Mouse (Mus musculus) retina, postnatal 7 days (tissue): ENCODE data around the gene Abcc3.

ENCODE experiments used
- DNase-seq: peaks from one replicate; pipeline ENCODE4 v3.0.0-alpha.2; 2012; ENCODE audit warnings: low read depth, low spot score

The Abcc3 gene

DNA sequence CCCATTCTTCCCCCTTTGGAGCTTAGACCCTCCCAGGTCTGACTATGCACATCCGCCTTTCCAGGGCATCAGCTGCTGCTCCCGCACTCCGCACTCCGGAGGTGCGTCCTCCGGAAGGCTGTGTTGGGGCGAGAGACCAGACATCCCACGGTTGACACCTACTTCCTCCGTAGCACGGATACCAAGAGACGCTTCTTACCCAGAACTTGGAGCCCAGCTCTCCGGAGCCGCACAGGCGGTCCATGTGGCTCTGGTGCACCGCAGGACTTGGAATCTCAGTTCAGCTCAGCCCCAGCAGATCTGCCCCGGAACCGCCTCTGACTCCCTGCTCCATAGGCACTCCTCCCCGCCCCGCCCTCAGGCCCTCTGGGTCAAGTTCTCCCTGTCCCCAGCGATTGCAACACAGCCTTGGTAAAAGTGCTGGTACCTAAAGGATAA is at the start of gene Abcc3:
Abcc3 (minus strand) TSS at position 326 of the 438 bp plus-strand sequence.
- DNase-seq, result no peak

DNA sequence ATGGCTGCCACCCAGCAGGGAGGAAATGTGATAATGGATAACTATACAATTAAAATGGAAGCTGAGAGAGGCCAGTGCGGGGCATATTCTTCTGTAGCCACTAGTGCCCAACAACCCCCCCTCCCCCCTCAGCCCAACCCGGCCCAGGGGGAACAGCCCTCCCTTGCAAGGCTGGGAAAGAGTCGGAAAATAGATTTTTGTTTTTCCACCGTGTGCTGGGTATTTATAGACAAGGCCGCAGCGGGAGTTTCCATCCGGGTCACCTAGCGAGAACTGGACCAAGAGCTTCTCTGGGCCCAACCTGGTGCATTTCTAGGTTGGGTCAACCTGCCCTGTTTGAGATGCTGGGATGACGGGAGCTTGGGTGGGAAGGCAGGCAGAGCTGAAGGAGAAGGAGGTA is 49.0 kb upstream of the Abcc3 start:
- DNase-seq, result no peak

DNA sequence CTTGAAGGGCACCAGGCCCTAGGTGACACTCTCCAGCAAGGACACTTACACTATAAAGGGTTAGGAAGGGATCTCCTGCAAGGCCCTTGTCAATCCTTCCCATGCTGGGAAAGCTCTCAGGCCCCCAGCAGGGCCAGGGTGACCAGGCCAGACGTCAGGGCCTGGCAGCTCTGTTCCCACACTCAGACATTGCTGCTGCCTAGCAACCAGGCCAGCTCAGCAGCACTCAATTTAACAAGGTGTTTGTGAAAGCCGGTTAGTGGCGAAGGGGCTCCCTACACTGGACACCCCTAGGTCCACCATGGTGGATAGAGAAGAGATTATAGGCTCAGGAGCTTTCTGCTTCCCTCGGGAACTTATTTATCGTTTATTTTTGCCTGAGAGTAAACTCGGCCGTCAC is 48.3 kb upstream of the Abcc3 start:
- no peak for DNase-seq

DNA sequence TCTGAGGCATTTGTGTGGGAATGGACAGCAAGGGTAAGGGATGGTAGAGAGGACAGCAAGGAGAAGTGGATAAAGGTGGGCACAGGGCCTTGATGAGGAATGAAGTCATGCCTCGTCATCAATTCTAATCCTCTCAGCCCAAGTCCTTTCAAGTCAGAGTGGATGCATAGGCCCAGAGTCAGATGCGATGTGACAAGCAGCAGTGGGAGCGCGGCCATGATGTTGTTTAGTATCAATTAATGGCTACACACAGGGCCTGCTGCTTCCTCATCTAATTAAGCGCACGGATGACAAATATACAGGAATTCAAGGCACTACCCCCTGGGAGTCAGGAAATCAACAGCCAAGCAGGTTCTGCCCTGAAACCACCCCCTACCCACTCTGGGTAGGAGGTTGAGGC is 47.6 kb upstream of the Abcc3 start:
- no peak for DNase-seq

DNA sequence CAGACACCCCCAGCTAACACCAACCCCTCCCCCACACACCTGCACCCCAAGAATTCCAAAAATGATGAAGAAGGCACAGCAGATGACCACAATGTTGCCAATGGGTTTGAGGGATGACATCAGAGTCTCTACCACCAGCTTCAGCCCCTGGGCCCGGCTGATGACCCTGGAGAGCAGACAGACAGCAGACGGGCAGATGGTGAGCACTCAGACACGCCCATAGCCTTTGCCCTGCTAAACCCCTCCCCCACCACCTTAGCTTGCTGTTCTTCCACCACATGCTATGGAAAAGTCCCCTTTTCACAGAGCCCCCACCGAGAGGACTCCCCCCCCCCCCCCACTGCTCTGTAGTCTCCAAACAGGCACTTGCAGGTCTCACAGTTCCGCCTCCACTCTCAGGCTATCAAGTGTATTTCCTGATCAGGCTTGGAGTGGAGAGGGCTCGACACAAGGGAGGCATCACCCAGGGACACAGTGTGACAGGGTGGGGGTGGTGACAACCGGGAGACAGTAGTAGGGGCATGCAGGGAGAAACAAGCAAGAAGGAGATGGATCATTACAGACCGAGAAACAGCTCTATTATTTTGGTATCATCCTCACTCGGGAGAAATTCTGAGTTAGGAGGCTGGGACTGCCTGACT is 36.3 kb upstream of the Abcc3 start:
- DNase-seq, result no peak

DNA sequence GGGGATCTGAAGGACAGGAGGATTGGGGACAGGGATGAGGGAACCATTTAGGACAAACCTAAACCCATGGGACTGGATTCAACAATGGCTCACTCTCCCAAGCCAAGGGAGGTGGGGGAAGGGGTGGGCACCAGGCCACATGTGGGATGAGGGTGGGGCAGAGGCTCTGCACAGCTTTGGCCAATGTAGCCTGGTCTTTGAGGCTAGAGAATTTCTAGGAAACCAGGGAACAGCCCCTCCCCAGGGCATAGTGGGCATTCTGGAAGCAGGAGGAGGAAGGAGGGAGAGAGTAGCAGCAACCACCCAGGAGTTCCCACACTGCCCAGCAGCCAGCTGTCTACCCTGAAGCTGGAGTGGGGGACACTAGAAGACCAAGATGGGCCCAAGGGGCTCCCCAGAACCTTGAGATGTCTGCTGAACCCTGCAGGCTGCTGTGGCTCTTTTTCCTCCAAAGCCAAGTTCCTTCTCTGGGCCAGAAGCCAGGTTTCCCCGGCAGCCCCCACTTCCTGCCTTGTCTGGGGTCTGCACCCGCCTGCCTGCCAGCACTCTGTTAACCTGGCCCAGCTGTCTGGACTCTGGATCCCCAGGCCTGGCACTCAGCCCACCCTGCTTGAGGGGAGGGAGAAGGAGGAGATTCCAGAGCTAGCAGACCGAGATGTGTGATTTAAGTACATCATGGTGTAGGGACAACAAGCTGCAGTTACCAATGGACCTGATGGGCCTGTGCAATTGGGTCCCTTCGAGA is 35.5 kb upstream of the Abcc3 start:
- DNase-seq, result peak; percentile 57

DNA sequence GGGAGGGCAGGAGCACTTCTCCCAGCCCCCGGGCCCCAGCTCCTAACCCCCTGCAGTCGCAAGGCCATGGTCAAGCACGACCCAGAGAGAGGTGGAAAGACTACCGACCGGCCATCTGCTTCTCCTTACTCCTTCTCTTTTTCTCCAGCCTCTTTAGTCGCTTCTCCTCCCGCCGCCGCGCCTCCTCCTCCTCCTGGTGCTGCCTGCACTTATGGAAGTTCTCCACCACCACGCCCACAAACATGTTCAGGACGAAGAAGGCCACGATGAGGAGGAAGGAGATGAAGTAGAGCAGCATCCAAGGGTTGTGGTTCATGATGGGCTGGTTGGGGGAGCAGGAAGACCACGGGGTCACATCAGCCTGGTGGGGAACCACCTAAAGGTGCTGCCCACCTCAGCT is 32.9 kb upstream of the Abcc3 start:
- no peak for DNase-seq

DNA sequence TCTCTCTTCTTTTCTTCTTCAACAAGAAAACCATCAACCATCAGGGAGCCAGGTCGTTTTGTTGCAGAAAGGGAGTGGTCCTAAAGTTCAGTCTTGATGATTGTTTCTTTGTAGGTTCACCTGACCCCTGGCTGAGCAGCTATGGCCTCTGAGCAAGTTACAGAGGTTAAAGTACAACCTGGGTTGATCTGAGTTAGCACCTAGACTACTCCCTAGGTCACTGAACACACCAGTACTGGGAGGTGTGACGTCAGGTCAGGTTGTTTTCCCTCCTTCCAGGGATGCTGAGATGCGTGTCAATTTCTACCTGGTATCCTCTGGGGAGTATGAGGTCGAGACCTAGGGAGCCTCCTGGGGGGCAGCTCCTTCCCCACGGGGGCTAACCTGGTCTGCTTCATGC is 32.4 kb upstream of the Abcc3 start:
- no peak for DNase-seq

DNA sequence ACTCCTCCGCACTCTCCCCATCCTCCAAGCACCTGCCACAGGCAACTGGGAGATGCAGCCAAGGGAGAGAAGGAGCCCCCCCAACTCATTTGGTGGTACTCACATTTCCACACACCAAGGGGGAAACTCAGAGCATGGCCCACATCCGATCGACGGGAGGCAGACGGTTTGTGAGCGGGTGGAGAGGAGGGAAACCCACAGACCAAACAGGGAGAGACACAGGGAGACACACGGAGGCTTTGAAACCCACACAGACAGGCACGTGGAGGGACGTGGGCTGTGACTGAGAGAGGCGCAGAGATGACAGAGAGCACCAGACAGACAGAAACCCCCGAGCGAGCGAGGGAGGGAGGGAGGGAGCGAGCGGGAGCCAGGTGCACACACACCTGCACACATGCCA is 31.6 kb upstream of the Abcc3 start:
- no peak for DNase-seq

DNA sequence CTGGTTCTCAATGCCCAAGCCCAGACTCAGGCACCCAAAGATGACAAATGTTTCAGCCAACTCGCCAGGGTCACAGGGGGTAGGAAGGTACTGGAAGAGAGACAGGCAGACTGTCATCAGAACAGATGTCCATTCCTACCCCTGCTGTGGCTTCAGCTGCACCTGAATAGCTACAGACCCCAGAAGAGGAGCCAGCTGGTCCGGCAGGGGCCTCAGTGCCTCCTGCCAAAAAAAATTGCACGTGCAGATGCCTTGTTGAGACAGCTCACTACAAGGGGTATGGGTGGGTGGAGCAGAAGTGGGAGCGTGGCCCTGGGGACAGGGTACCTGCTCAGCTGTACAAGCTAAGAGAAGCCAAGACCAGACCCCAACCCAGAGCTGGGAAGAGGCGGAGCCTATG is 31.1 kb upstream of the Abcc3 start:
- DNase-seq, result no peak

DNA sequence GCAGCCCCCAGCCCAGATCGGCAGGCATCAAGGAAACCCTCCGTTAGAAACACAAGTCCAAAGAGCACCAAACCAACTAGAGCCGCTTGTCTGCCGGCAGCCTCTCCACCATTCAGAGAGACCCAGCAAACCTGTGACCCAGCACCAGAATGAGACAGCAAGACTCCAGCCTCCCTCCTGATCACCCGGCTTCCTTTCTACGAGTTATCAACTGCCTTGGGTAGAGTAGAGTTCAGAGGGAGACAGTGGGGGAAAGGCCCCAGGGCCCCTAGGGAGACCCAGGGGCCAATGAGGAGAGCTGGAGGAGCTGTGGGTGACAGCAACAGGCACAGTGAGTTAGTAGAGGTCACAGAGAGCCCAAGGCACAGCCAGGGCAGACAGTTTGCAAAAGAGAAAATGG is 28.2 kb upstream of the Abcc3 start:
- DNase-seq, result no peak

DNA sequence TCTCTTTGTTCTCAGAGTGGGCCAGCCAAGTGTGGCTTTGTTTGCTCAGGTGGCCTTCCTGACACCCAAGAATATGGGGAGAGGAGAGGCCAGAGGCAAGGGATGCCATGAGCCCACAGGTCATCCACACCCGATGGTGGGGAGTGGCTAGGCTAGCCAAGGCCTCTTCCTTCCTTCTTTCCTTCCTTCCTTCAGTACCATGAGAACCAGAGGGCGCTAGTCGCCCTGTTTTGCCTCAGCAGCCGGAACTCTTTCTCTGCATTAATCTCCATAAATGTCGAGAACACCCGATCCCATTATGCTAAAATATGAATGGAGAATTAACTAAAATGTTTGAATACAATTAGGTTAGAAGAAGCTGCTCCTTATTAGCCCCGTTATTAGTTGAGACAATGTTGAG is 27.5 kb upstream of the Abcc3 start:
- no peak for DNase-seq

DNA sequence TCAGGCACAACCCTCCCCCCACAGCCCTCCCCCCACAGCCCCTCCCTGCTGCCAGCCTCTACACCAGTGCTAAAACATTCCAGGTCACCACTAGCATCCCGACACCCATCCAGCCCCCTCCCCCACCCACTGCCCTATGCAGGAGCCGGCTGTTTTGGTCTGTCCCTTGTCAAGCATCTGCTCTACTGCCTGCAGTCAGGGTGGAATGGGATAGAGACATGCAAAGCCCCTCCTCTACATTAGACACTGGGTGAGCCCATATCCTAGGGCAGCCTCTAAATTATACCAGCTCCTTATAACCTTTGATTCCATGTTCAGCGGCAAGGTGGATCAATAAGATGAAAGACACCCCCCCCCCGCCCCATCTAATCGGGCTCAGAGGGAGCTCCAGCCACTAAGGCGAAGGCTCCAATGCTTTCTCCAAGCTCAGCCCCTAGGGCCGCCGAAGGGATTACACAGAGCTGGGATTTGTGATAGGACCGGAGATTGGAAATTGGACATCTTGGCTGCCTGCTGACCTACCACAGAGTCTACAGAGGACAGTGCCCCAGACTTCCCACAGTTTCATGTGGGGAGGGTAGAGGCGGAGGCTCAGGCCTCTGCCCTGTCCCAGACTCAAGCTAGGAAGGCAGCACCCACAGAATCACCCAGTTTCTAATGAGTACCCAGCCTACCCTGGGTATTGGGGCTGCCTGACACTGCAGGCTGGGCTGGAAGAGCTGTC is 26.4 kb upstream of the Abcc3 start:
- peak; percentile 63 for DNase-seq

DNA sequence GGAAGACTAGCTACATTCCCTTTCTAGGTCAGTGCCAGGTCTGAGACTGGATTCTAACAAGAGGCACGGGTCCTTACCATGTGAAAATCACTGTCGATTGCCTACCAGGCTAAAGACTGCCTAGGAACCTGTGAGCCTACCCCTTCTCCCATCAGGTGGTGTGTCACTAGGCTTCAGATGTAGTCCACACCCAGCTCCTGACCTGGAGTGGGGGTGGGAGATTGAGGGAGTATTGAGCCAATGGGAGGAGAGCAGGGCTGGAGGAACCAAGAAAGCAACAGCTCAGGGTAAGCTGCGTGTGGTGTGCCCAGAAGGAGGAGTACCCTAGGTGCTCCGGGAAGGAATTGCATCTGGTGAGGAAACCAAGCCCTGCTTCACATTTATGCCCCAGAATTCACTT is 21.2 kb upstream of the Abcc3 start:
- no peak for DNase-seq

DNA sequence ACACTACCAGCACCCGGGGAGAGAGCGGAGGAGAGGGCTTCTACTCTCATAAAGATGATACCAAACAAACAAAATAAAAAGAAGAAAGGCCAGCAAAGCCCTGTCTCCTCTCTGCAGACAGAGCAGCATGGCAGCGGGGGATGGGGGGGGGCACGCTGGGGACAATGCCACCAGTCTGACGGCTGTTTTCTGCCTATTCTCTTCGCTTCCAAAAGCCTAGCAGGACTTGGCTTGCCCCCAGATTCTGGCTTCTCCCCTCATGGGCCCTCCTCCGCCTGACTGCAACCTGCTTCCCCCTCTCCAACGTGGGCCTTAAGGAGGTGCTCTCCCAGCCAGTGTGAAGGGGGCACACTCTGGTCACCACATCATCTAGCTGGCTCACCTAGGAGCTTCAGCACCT is 20.7 kb upstream of the Abcc3 start:
- DNase-seq, result no peak

DNA sequence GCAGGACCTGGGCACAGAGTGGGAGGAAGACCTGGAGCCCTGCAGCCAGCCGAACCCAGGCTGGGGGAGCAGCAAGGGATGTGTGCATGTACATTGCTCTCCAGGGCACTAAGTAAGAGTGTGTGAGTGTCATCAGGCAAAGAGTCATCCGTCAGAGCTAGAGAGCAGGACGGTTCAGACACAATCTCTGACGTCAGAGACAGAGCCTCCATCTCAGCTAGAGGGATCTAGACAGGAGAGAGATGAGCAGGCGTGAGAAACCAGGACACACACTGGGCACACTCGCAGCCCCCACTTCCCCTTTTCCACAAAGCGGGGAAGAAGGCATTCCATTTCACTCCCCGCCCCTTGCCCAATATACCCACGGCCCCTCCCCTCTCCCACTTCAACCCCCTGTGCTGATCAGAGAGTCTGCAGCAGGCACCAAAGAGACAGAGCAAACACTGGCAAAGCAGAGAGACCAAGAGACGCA is 20.2 kb upstream of the Abcc3 start:
- DNase-seq, result no peak

DNA sequence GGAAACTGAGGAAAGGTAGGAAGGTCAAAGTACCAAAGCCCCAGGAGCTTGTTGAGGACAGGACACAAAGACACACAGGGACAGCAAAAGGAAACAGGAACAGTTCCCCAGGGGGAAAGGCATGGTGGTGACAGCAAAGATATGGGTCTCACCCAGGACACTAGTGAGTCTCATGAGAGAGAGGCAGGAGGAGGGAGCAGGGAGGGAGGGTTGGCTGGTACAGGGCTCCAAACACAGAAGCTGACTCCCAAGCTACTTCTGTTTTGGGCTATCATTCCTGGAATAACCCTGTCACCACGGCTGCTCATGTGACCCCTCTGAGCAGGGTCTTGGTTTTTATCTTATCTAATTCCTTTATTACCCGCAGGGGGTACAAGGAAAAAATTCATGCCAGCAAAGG is 19.8 kb upstream of the Abcc3 start:
- DNase-seq, result no peak

DNA sequence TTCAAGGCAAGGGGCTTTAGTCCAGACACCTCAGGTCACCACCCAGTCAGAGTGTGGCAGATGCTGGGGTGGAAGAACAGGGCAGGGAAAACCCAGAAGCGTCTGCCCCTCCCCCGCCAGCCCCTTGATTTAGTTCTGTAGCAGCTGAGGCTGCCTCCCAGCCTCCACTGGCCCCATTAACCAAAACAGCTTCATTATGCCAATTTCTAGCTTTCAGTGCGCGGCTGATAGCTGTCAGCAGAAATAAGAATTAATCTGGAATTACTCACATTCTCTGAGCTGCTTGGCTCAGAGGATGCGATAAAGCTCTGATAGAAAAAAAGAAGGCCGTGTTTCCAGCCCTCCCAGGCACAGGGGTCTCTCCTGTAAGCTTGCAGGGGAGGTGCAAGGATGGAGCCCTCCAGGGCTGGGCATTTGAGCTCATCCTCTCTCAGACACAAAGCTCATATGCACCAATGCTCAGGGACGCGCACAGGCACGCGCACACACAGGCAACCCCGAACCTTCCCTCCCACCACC is 15.1 kb upstream of the Abcc3 start:
- DNase-seq, result no peak

DNA sequence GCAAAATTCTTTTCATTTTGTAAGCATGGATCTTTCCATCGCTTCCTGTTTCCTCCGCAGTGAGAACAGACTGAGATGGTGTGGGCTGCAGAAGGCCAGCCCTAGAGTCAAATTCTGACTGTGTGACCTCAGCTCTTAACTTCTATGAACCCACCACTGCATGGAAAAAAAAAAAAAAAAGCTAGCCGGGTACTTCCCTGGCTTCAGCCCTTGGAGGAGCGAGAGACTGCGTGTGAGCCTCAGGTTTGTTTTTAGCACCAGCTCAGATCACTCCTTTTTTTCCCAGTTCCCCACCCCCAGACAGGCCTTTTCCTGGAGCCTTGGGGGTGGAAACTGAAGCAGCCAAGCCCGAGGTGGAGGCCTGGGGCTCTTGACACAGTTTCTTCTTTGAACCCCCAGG is 12.6 kb upstream of the Abcc3 start:
- DNase-seq, result no peak

DNA sequence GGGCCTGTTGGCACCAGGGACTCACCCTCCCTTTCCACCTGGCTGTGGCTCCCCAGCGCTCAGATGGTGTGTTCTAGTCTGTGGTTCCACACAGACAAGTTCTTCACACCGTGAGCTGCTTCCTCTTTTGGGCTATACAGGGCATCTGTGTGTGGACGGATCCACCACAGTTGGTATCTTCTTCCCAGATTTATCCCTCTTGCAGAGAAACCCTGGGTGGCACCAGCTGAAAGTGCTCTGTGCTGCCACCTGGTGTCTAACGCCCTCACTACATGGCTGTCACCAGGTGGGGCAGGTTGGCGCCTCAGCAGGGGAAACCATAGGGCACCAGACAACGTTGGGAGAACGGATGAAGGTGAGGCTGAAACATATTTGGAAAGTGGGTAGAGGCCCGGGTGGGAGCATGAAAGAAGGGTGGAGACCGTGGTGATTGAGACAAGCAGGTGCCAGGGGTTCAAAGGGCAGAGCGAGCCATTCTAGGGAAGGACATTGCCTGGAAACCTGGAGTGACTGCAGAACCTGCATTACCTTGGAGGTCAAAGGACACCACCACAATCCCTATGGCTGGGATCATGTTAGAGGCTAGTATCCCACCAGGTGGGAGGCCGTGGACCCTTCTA is 12.0 kb upstream of the Abcc3 start:
- DNase-seq, result peak; percentile 68

DNA sequence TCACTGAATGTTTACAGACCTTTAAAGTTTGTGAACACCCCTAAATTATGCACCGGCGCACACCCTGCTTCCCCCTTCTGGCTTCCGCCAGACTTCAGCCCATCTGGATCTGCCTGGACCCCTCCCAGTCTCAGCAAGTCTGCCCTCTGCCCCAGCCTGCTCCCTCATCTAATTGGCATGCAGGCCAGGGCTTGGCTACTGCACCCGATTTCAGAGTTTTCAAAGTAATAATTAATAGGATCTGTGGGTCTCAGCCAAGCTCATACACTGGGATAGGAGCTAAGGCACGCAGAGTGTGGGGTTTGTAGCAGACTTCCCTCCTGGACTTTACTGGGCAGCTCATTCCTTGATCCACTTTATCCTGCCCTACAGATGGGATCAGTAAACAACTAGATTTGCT is 11.4 kb upstream of the Abcc3 start:
- no peak for DNase-seq

DNA sequence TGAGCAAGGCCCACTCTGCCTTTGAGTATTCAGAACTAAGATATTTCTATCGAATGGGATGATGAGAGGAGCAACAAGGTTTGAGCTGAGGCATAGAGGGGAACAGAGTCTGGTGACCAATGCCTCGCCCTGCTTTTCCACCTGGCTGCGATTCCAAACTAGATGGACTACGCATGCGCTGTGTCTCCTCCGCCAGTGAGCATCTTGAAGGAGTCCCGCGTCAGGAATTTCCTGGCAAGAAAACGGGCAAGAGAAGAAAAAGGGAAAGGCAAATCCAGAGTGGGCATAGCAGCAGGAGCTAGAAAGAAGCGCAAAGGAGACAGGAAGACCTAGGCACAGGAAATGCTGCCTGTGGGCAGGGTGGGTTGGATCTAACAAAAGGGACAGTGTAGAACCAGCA is 11.0 kb upstream of the Abcc3 start:
- DNase-seq, result no peak
